Mouse (Mus musculus): ENCODE measurements at regions not wholly inside any gene's neighbourhood (a gene's known extent, or its start where the extent isn't known, plus 50 kb on each side); places are given as distances from the start of the nearest gene placed in this dataset.
"Not testable (repeated sequence)": the region's sequence is repeated elsewhere in the genome, so short reads cannot be mapped to it uniquely, and the experiment has no call there.

- TF ChIP-seq CTCF (conservative IDR thresholded peaks at IDR 0.05; ENCODE audit: low read length); NANOG (IDR thresholded peaks at IDR 0.05; ENCODE audit: borderline replicate concordance, low read length): not testable (repeated sequence)
Observed at GRCm38 (mm10) chr10:25621747-25622134, 85.7 kb upstream of the Smlr1 start.

All from E14TG2a.4 (cell line).